Mouse (Mus musculus): ENCODE data around the gene Gm13057. TPM values are rescaled to one million over a fixed set of nuclear protein-coding genes. Genes with fewer than 3 reads are reported as not detected.
"Not testable (repeated sequence)": the region's sequence is repeated elsewhere in the genome, so short reads cannot be mapped to it uniquely, and the experiment has no call there.

Gene Gm13057
- polyA plus RNA-seq (2016; fragmentation: Nextera tagmentation; extraction: Ambion mirVana) = not detected in 2 replicates

DNA sequence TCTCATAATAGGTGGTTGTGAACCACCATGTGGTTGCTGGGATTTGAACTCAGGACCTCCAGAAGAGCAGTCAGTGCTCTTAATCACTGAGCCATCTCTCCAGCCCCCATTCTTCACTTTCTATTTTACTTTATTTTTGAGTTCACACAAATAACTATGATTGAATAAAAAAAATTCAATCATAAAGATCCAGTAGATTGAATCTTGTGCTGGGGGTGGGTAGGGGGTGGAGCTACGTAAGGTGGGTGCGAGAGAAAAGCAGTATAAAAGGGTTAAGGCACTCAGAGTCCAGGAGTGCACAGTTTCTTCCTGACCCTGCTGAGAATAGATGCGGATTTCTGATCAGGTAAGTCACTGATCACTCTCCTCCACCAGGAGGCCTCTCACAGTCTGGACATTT lies at the start of gene Gm13057, which contains the start of gene BC080695:
Gene Gm13057, plus strand, starts transcription at position 310 of the 400 bp plus-strand sequence.
Gene BC080695, plus strand, starts transcription at position 301 of the 400 bp plus-strand sequence.
- H3K36me3 ChIP-seq (replicated peaks); H3K4me3 ChIP-seq; H3K27ac ChIP-seq (replicated peaks); H3K4me1 ChIP-seq; H3K9me3 ChIP-seq; DNase-seq (ENCODE audit: low spot score); H3K27me3 ChIP-seq (replicated peaks; ENCODE audit: low read depth, poor library complexity, severe bottlenecking): not testable (repeated sequence)
- WGBS = no CpG with 5 or more reads among the region's 3 CpGs

DNA sequence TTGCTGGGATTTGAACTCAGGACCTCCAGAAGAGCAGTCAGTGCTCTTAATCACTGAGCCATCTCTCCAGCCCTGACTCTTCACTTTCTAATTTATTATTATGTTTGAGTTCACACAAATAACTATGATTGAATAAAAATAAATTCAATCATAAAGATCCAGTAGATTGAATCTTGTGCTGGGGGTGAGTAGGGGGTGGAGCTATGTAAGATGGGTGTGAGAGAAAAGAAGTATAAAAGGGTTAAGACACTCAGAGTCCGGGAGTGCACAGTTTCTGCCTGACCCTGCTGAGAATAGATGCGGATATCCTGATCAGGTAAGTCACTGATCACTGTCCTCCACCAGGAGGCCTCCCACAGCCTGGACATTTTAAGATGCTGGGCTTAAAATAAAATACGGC lies 40.5 kb upstream of the Gm13057 start, which contains the start of gene Gm13043:
Gene Gm13043, plus strand, starts transcription at position 301 of the 400 bp plus-strand sequence.
- no peaks in the 10 kb centered on the region for H3K27me3 ChIP-seq (replicated peaks; ENCODE audit: low read depth, poor library complexity, severe bottlenecking)
- H3K4me1 ChIP-seq = no peaks in the 10 kb centered on the region
- peaks cover 7% of the 10 kb centered on the region; the same call in 1 of the 2 replicates for H3K9me3 ChIP-seq
- 84% methylated on average over 3 of the region's 3 CpGs for WGBS
- no peak for DNase-seq (ENCODE audit: low spot score)
- H3K36me3 ChIP-seq (replicated peaks) = no peaks in the 10 kb centered on the region
- no peak within 1 kb of the TSS for H3K27ac ChIP-seq (replicated peaks)
- no peak within 1 kb of the TSS for H3K4me3 ChIP-seq

DNA sequence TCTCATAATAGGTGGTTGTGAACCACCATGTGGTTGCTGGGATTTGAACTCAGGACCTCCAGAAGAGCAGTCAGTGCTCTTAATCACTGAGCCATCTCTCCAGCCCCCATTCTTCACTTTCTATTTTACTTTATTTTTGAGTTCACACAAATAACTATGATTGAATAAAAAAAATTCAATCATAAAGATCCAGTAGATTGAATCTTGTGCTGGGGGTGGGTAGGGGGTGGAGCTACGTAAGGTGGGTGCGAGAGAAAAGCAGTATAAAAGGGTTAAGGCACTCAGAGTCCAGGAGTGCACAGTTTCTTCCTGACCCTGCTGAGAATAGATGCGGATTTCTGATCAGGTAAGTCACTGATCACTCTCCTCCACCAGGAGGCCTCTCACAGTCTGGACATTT lies 15.9 kb upstream of the Gm13057 start, which contains the start of gene Gm13040:
Gene Gm13040, plus strand, starts transcription at position 301 of the 400 bp plus-strand sequence.
- H3K27ac ChIP-seq (replicated peaks); H3K9me3 ChIP-seq; H3K4me1 ChIP-seq; H3K36me3 ChIP-seq (replicated peaks); DNase-seq (ENCODE audit: low spot score); H3K4me3 ChIP-seq; H3K27me3 ChIP-seq (replicated peaks; ENCODE audit: low read depth, poor library complexity, severe bottlenecking): not testable (repeated sequence)
- no CpG with 5 or more reads among the region's 3 CpGs for WGBS

Other genes starting within 250 kb of the Gm13057 start
- gene Lrrc38, start 202.0 kb upstream of the Gm13057 start, polyA plus RNA-seq (2016; fragmentation: Nextera tagmentation; extraction: Ambion mirVana) = 0.10 TPM in 1 of 2 replicates, not detected in the other
- not detected in 2 replicates for gene Pramel1, start 157.3 kb upstream of the Gm13057 start, polyA plus RNA-seq (2016; fragmentation: Nextera tagmentation; extraction: Ambion mirVana)
- 18.1 and 21.5 TPM in 2 replicates for gene Pramef8, start 139.3 kb upstream of the Gm13057 start, polyA plus RNA-seq (2016; fragmentation: Nextera tagmentation; extraction: Ambion mirVana)
- gene Oog4, start 101.4 kb upstream of the Gm13057 start, polyA plus RNA-seq (2016; fragmentation: Nextera tagmentation; extraction: Ambion mirVana) = not detected in 2 replicates
- gene Gm13043, start 40.4 kb upstream of the Gm13057 start, polyA plus RNA-seq (2016; fragmentation: Nextera tagmentation; extraction: Ambion mirVana) = not detected in 2 replicates
- gene Gm13040, start 15.8 kb upstream of the Gm13057 start, polyA plus RNA-seq (2016; fragmentation: Nextera tagmentation; extraction: Ambion mirVana) = not detected in 2 replicates
- gene BC080695, start within 50 bp of the Gm13057 start, polyA plus RNA-seq (2016; fragmentation: Nextera tagmentation; extraction: Ambion mirVana) = not detected in 2 replicates
- not detected in 2 replicates for gene Gm13083, start 63.3 kb downstream of the Gm13057 start, polyA plus RNA-seq (2016; fragmentation: Nextera tagmentation; extraction: Ambion mirVana)
- not detected in 2 replicates for gene Gm13088, start 105.5 kb downstream of the Gm13057 start, polyA plus RNA-seq (2016; fragmentation: Nextera tagmentation; extraction: Ambion mirVana)
- gene Gm13089, start 151.0 kb downstream of the Gm13057 start, polyA plus RNA-seq (2016; fragmentation: Nextera tagmentation; extraction: Ambion mirVana) = not detected in 2 replicates
- not detected in 2 replicates for gene Gm13078, start 167.7 kb downstream of the Gm13057 start, polyA plus RNA-seq (2016; fragmentation: Nextera tagmentation; extraction: Ambion mirVana)
- not detected in 2 replicates for gene Gm13023, start 237.6 kb downstream of the Gm13057 start, polyA plus RNA-seq (2016; fragmentation: Nextera tagmentation; extraction: Ambion mirVana)

Measured in embryonic facial prominence, embryonic 10.5 days (tissue).